Mouse (Mus musculus) CD8-positive naive resting alpha-beta T cell, adult 57 days (primary cell): Measurements from ENCODE around the gene Tbck. TPM values are rescaled to one million over a fixed set of nuclear protein-coding genes. Genes with fewer than 3 reads are reported as not detected.

Experiments used
- total RNA-seq: library from RNA; stranded (reverse); gene quantifications from one replicate; pipeline ENCODE4 v1.2.4, GENCODE M21; 2023

Tbck gene
- 31.3 TPM for total RNA-seq

DNA sequence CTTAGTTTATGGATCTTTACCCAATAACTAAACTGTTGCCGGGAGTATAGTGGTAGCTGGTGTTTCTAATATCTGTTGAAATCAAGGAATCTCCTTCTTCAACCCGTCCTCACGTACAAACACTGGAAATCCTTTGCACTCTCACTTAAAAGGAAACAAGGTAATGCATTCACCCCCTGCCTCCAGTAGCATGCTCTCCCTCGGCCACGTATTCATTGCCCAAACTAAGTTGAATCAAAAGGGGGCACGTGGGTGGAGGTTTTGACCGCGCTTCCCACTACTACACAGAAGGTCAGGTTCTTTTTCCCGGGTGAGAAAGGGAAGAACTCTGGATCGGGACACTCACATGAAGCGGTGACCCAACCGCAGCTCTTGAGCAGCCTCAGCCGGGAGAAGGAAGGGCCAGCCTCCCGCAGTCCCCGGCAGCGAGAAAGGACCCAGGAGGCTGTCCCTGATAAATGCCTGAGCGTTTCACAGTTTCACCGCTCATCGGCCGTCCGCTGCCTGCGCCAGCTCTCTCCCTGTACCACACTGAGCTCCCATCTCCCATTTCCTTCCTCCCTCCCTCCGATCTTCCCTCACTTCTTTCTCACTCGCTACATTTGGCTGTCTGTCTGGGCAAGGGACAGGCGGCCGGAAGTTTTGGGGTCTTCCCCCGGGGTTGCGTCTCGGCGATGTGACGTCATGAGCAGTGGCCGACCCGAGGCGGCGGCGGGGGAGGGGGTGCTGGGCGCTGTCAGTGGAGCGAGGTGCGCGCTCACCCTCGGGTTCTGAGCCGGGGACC lies at the start of gene Tbck:
TSS of gene Tbck (plus strand) at position 698 of the 784 bp plus-strand sequence.

DNA sequence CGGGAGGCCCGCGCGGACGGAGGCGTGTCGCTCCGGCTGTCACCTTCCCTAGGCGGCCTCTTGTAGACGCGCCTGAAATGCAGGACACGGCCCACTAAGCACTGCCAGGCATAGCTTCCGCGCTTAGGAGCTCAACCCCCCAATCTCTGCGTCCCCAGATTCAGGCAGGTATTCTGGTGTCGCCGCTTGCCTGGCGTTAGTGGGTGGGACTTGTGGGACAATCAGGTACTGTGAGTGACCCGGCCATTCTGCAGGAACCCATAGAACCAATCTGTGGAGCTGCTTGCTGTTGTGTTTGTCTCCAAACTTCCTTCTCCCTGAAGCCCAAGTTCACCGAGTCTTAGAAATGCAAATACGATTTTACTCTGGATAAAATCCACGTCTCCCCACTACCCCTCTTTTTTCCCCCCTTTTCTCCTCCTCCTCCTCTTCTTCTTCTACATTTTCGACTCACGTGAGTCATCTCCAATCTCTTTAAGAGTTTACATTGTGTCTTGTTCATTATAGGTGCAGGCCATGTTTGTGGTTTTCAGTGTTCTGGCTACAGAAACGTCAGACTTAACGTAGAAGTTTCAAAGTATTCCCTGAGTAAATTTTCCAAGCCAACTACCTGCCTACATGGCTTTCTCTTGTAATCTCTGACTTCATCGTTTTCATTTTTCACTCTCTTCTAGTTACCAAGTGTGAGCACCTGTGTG lies 436 bp downstream of the Tbck start, which contains the start of gene Aimp1:
TSS of gene Aimp1 (minus strand) at position 140 of the 698 bp plus-strand sequence.

Other genes with a start within 250 kb of the Tbck start
- not detected for gene Gimd1, start 54.3 kb upstream of the Tbck start, total RNA-seq
- gene Aimp1, start 226 bp downstream of the Tbck start, total RNA-seq, result 47.7 TPM